Mouse (Mus musculus): ENCODE measurements around the gene Msh6. TPM values are rescaled to one million over a fixed set of nuclear protein-coding genes. Genes with fewer than 3 reads are reported as not detected.
"Not testable (repeated sequence)": the region's sequence is repeated elsewhere in the genome, so short reads cannot be mapped to it uniquely, and the experiment has no call there.

Gene Msh6
- 2.5 and 3.3 TPM in 2 replicates for polyA plus RNA-seq (2012; rRNA removed)

DNA sequence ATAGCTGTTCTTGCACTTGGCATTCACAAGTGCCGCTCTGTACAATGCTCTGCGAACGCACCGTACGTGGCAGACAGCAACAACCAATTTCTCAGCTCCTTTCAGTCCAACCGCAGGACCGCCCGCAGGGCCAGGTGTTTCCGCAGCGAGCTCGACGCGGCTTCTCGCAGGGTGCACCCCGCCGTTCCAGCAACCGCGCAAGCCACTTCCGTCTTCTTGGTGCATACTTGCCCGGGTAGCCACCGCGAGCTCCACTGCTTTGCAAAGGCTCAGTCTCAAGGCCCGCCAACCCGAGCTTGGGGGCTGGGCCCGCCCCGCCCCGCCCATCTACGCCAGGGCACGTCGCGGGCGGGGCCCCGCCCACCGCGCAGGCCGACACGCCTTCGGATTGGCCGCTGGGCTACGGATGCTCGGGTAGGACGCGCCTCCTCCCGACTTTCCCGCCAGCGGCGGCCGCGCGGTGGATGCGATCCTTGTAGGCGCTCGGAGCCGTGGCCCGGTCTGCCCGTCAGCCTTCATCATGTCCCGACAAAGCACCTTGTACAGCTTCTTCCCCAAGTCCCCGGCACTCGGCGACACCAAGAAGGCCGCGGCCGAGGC, at the start of gene Msh6:
Msh6 (plus strand) TSS at position 434 of the 600 bp plus-strand sequence.
- TF ChIP-seq POLR2A (IDR thresholded peaks at IDR 0.05; ENCODE audit: low read depth, low read length), result peak; percentile 13
- no peak for TF ChIP-seq CTCF (conservative IDR thresholded peaks at IDR 0.05; ENCODE audit: insufficient read depth, insufficient read length, low read depth, low read length)
- Histone ChIP-seq H3K36me3 (ENCODE audit: control insufficient read depth, insufficient read depth, low read length) (no peaks in the 10 kb centered on the region), H3K27me3 (replicated peaks; ENCODE audit: control insufficient read depth, insufficient read depth, low read length) (no peaks in the 10 kb centered on the region), H3K4me3 (ENCODE audit: insufficient read depth, low read depth, low read length) (peak within 1 kb of the TSS; percentile 93), H3K4me1 (ENCODE audit: control insufficient read depth, insufficient read depth, low read length) (no peaks in the 10 kb centered on the region; the same call in 1 of the 2 replicates), H3K27ac (ENCODE audit: insufficient read depth, low read depth, low read length) (peak within 1 kb of the TSS; percentile 86)
- under 1% methylated on average over 63 of the region's 63 CpGs for WGBS
- DNase-seq, result peak; percentile 95

DNA sequence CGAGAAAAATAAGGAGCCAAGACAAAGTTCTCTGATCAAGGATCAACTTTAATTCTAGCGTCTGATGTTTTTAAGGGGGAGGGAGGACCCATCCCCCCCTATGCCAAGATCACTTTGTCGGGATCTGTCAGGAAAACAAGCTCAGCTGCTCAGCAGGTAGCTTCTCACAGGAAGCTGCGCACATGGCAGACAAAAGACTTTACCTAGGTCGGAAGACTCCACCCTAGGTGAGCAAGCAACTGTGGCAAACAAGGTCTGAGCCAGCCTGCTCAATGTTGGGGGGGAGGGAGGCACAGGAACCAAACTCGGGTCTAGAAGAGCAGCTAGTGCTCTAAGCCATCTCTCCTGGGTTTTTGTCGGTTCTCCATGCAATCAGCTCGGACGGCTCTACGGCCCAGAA, 40.5 kb upstream of the Msh6 start:
- TF ChIP-seq POLR2A (IDR thresholded peaks at IDR 0.05; ENCODE audit: low read depth, low read length), result no peak
- TF ChIP-seq CTCF (conservative IDR thresholded peaks at IDR 0.05; ENCODE audit: insufficient read depth, insufficient read length, low read depth, low read length), result no peak
- 89% methylated on average over 10 of the region's 10 CpGs for WGBS
- H3K4me1 ChIP-seq (ENCODE audit: control insufficient read depth, insufficient read depth, low read length), result no peaks in the 10 kb centered on the region
- no peak overlapping the region for H3K4me3 ChIP-seq (ENCODE audit: insufficient read depth, low read depth, low read length)
- no peak for DNase-seq
- no peaks in the 10 kb centered on the region for H3K36me3 ChIP-seq (ENCODE audit: control insufficient read depth, insufficient read depth, low read length)
- H3K27ac ChIP-seq (ENCODE audit: insufficient read depth, low read depth, low read length), result no peak overlapping the region
- no peaks in the 10 kb centered on the region; the same call in 1 of the 2 replicates for H3K27me3 ChIP-seq (replicated peaks; ENCODE audit: control insufficient read depth, insufficient read depth, low read length)

DNA sequence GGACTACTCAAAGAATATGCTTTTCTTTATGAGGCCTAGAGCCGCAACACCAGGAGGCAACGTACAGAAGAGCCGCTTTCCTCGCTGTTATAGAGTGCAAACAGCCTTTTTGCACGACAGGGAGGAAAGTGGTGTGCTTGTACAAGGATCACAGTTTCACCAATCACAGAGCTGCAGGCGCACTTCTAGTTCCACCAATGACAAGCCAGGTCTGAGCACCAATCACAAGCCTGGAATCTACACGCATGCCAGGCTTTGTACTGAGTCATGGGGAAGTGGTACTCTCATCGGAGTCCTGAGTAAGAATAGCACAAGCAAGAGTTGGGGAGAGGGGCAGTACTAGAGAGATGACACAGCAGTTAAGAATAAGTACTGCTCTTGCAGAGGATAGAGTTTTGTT, 40.1 kb upstream of the Msh6 start:
- WGBS, result 94% methylated on average over 8 of the region's 8 CpGs
- Histone ChIP-seq H3K27me3 (replicated peaks; ENCODE audit: control insufficient read depth, insufficient read depth, low read length) (no peaks in the 10 kb centered on the region; the same call in 1 of the 2 replicates), H3K36me3 (ENCODE audit: control insufficient read depth, insufficient read depth, low read length) (no peaks in the 10 kb centered on the region), H3K4me3 (ENCODE audit: insufficient read depth, low read depth, low read length) (no peak overlapping the region), H3K4me1 (ENCODE audit: control insufficient read depth, insufficient read depth, low read length) (no peaks in the 10 kb centered on the region), H3K27ac (ENCODE audit: insufficient read depth, low read depth, low read length) (no peak overlapping the region)
- TF ChIP-seq POLR2A (IDR thresholded peaks at IDR 0.05; ENCODE audit: low read depth, low read length) (no peak), CTCF (conservative IDR thresholded peaks at IDR 0.05; ENCODE audit: insufficient read depth, insufficient read length, low read depth, low read length) (no peak)
- no peak for DNase-seq

DNA sequence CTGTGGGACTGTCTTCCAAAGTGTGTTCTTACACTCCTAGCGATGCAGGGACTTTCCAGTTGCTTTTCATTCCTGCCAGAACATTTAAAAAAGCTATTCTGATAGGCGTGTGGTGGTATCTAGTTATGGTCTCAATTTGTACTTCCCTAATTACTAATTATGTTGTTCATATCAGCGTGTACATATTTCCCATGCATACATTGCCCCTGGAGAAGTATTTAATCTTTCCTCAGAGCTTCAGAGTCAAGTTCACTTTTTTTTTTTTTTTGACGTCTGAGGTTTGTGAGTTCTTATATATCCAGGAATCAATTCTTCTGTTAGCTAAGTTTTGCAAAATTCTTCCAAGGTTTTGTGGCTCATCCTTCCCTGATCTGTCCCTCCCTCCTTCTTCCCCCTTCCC, 38.7 kb upstream of the Msh6 start:
- DNase-seq, result no peak
- Histone ChIP-seq H3K27me3 (replicated peaks; ENCODE audit: control insufficient read depth, insufficient read depth, low read length) (no peaks in the 10 kb centered on the region; the same call in 1 of the 2 replicates), H3K27ac (ENCODE audit: insufficient read depth, low read depth, low read length) (no peak overlapping the region), H3K4me3 (ENCODE audit: insufficient read depth, low read depth, low read length) (no peak overlapping the region), H3K4me1 (ENCODE audit: control insufficient read depth, insufficient read depth, low read length) (no peaks in the 10 kb centered on the region), H3K36me3 (ENCODE audit: control insufficient read depth, insufficient read depth, low read length) (no peaks in the 10 kb centered on the region)
- TF ChIP-seq CTCF (conservative IDR thresholded peaks at IDR 0.05; ENCODE audit: insufficient read depth, insufficient read length, low read depth, low read length) (no peak), POLR2A (IDR thresholded peaks at IDR 0.05; ENCODE audit: low read depth, low read length) (no peak)
- 68% methylated on average over 4 of the region's 4 CpGs for WGBS

DNA sequence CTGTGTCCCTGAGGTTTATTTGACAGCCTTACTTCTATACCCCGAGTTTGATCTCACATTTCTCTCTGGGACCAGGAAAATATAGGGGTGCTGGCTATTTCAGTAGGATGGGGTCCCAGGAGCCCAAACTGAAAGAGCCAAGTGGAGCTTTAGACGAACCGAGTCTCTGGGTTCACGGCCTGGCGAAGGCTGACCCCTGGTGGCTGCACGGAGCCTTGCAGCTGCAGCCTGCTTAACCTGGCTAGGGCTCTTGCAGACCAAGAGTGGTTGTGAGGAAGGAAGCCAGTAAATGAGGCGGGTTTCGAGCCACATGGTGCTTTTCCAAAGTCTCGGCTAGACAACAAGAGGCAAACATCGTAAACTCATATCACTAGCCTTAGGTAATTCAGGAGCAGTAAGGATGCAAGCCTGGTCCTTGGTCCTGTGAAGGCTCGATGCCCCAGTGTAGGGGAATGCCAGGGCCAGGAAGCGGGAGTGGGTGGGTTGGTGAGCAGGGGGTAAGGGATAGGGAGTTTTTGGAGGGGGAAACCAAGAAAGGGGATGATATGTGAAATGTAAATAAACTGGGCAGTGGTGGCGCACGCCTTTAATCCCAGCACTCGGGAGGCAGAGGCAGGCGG, 25.8 kb upstream of the Msh6 start:
- H3K4me1 ChIP-seq (ENCODE audit: control insufficient read depth, insufficient read depth, low read length), result no peaks in the 10 kb centered on the region
- no peak overlapping the region for H3K27ac ChIP-seq (ENCODE audit: insufficient read depth, low read depth, low read length)
- 40% methylated on average over 16 of the region's 16 CpGs for WGBS
- H3K27me3 ChIP-seq (replicated peaks; ENCODE audit: control insufficient read depth, insufficient read depth, low read length), result no peaks in the 10 kb centered on the region
- no peaks in the 10 kb centered on the region for H3K36me3 ChIP-seq (ENCODE audit: control insufficient read depth, insufficient read depth, low read length)
- no peak overlapping the region for H3K4me3 ChIP-seq (ENCODE audit: insufficient read depth, low read depth, low read length)
- TF ChIP-seq CTCF (conservative IDR thresholded peaks at IDR 0.05; ENCODE audit: insufficient read depth, insufficient read length, low read depth, low read length) (peak; percentile 97), POLR2A (IDR thresholded peaks at IDR 0.05; ENCODE audit: low read depth, low read length) (no peak)
- DNase-seq, result peak; percentile 80

DNA sequence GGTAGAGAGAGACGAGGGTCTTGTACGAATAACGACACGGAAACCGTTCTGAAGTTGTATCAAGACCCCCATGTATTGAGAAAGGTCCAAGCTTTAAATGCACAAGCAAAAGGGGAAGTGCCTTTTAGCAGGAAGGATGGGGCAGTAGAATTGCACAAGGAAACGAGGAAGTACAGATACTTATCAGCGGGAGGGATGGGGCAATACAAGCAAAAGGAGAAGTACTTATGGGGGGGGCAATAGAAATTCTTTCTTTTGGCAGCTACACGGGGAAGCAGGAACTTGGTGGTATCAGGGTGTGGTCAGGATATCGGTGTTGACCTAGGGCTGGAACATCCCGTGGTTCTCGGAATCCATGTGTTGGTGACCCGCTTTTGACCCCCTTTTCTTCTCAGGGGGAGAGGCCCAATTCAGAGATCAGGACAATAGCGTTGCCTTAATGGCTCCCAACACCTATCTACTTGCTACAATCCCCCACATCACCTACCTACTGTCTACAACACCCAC, 20.2 kb upstream of the Msh6 start:
- not testable (repeated sequence) for H3K4me3 ChIP-seq (ENCODE audit: insufficient read depth, low read depth, low read length); DNase-seq; H3K27me3 ChIP-seq (replicated peaks; ENCODE audit: control insufficient read depth, insufficient read depth, low read length); H3K36me3 ChIP-seq (ENCODE audit: control insufficient read depth, insufficient read depth, low read length); H3K4me1 ChIP-seq (ENCODE audit: control insufficient read depth, insufficient read depth, low read length); H3K27ac ChIP-seq (ENCODE audit: insufficient read depth, low read depth, low read length)
- 86% methylated on average over 13 of the region's 13 CpGs for WGBS

DNA sequence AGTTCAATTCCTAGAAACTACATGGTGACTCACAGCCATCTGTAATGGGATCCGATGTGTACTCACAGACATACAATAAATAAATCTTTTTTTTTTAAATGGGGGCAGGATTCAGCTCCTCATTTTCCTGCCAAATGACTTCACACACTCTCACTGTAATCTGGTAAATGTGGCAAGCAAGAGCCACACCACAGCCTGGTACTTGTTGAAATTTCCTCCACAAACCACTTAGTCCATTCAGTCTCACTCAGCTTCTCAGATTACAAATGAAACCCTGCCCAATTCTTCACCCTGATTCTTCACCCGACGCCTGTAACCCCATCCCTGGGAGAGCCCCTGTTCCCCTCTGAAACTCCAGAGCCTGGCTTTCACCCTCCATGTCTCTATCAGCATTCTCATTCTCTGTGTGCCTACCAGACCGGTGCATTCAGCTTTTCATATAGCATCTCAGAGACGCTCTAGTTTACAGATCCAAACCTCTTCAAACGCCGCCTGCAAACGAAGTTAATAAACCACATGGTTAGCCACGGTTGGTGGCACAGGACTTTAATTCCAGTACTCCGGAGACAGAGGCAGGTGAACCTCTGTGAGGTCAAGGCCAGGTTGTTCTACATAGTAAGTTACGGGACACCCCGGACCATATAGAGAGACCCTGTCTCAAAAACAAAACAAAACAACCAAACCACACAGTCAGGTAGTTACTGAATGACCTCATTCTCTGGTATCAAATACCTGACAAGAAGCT, 17.6 kb upstream of the Msh6 start:
- DNase-seq, result peak; percentile 90
- WGBS, result 32% methylated on average over 12 of the region's 12 CpGs
- Histone ChIP-seq H3K4me1 (ENCODE audit: control insufficient read depth, insufficient read depth, low read length) (peaks cover 5% of the 10 kb centered on the region; the same call in 1 of the 2 replicates), H3K36me3 (ENCODE audit: control insufficient read depth, insufficient read depth, low read length) (no peaks in the 10 kb centered on the region), H3K27ac (ENCODE audit: insufficient read depth, low read depth, low read length) (peak overlapping the region; percentile 95), H3K27me3 (replicated peaks; ENCODE audit: control insufficient read depth, insufficient read depth, low read length) (no peaks in the 10 kb centered on the region), H3K4me3 (ENCODE audit: insufficient read depth, low read depth, low read length) (peak overlapping the region; percentile 35; the same call in 1 of the 2 replicates)
- TF ChIP-seq POLR2A (IDR thresholded peaks at IDR 0.05; ENCODE audit: low read depth, low read length), result no peak
- no peak for TF ChIP-seq CTCF (conservative IDR thresholded peaks at IDR 0.05; ENCODE audit: insufficient read depth, insufficient read length, low read depth, low read length)

All from kidney, adult 2 months (tissue).